Mouse (Mus musculus): ENCODE results near the gene Nrcam.

The Nrcam gene

GRCm38 (mm10) chr12:44481415-44481814, 152.7 kb downstream of the Nrcam start:
- ChIA-PET CTCF (no interaction called here), POLR2A (no interaction called here)

GRCm38 (mm10) chr12:44492759-44493479, 164.2 kb downstream of the Nrcam start:
- ChIA-PET POLR2A (no interaction called here), CTCF (interaction anchor here in 1 of 4 experiments (0.7 kb wide), 1 partner anchor 22 kb away, joined by 3 read pairs; no protein-coding TSS in a partner anchor)

GRCm38 (mm10) chr12:44497762-44498161, 169.1 kb downstream of the Nrcam start:
- ChIA-PET POLR2A (no interaction called here), CTCF (no interaction called here)

DNA sequence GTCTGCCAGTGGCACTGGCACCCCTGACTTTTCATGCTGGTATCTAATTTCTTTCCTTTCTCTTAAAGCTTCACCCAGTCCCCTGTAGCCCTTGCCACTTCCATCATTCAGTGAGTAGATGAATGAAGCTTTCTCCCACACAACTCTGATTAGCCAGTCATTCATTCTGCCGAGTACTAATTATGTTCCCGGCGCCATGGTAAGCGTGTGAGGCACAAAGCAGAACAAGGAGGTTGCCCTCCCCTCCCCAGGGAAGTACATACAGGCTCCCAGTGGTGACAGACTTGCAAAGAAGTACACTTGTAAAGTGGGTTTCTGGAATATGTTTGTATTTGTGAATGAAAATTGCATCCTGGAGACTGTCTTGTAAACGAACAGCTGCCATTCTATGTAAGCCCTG, 170.2 kb downstream of the Nrcam start:
- POLR2A ChIA-PET = no interaction called here
- CTCF ChIA-PET = no interaction called here

GRCm38 (mm10) chr12:44501807-44502487, 173.3 kb downstream of the Nrcam start:
- ChIA-PET POLR2A (no interaction called here), CTCF (no interaction called here)

- POLR2A ChIA-PET = no interaction called here
- CTCF ChIA-PET = no interaction called here
These were observed 175.1 kb downstream of the Nrcam start for GRCm38 (mm10) chr12:44503737-44504136.

DNA sequence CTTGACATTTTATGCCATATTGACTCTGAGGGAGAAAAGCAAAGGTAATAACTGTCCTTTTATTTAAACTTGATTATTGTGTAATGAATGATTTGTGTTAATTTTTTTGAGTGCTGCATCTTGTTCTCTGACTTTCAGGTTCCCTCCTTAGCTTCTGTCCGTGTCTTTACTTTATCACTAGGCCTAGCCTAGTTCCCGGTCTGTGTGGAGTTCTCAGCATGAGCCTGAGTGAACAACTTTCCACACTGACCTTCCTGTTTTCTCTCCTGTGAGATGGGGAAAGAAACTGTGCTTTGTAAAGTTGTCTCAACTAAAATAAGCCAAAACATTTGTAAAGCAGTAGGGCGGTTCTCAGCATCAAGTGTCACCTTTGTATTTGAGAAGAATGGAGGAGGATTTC, 179.9 kb downstream of the Nrcam start:
- POLR2A ChIA-PET = interaction anchor here in 1 of 4 experiments (0.7 kb wide), 1 partner anchor 39 kb away, joined by 3 read pairs; no protein-coding TSS in a partner anchor
- CTCF ChIA-PET = no interaction called here

GRCm38 (mm10) chr12:44509406-44510104, 180.9 kb downstream of the Nrcam start:
- POLR2A ChIA-PET = interaction anchor here in 1 of 4 experiments (0.7 kb wide), 1 partner anchor 39 kb away, joined by 3 read pairs; no protein-coding TSS in a partner anchor
- CTCF ChIA-PET = no interaction called here

DNA sequence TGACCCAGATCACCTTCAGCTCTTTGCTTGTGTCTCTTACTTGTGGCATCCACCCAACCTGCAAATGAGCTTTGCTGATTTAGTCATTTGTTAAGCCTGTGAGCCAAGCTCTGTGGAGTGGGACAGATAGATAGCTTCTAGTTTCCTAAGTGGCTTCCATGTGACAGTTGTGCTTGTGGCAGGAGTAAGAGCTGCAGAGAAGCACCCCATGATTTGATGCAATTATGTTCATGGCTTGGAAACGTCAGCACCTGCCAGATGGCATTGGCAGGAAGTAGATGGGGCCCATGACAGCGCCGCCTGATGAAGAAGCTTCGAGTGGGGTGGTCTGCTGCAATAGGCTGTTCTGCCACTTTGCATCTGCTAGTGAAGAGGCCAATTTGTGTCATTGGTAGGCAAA, 186.4 kb downstream of the Nrcam start:
- CTCF ChIA-PET = interaction anchor here in 1 of 4 experiments (0.8 to 1.0 kb wide), 2 partner anchors 13 to 22 kb away, joined by 3 read pairs; no protein-coding TSS in a partner anchor
- POLR2A ChIA-PET = no interaction called here

DNA sequence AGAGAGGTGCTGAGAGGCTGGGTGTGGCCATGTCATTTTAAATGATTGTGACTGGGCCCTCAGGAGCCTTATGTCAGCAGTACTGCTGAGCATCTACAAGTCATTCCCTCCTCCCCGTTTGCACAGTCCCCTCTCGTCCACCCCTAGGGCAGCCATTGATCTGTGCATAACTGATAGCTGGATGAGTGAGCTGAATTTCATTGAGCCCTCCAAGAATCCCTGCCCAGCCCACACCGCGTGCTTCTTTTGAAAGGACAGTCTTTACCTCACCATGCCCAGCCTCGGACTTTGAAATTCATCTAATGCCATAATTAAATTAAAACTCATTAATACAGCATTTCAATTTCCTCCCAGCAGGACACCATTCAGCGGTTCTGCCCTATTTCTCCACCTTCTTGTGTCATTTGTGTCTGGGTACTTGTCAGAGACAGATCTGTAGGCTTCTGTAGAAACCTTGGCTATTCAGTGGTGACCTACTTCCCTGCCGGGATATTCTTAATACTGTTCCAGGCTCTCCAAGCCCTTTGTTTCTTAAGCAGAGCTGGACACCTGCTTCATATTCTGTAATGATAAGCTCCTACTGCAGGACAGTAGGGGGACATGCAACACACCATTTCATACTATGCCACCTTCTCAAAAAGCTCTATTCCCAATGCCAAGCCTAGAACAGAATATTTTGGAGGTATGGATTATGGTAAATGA, 190.9 kb downstream of the Nrcam start:
- POLR2A ChIA-PET = no interaction called here

DNA sequence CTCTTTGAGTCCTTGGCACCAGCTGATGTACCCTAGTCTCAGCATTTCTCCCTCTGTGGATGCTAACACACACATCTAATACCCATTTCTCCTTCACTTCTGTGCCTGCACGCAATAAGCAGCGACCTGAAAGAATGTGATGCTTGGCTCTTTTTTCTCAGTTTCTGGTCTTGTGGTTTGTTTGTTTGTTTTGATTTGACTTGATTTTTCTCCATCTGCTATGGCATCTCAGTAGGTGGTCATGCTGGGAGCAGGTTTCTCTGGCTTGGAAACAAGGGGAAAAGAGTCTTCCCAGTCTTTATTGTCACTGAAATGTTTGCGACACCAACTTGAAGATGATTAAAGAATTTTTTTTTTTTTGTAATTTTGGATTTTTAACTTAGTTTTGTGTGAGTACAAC, 192.8 kb downstream of the Nrcam start:
- ChIA-PET CTCF (no interaction called here), POLR2A (no interaction called here)

More for the DNA sequence above, 190.9 kb downstream of the Nrcam start:
- CTCF ChIA-PET = no interaction called here

DNA sequence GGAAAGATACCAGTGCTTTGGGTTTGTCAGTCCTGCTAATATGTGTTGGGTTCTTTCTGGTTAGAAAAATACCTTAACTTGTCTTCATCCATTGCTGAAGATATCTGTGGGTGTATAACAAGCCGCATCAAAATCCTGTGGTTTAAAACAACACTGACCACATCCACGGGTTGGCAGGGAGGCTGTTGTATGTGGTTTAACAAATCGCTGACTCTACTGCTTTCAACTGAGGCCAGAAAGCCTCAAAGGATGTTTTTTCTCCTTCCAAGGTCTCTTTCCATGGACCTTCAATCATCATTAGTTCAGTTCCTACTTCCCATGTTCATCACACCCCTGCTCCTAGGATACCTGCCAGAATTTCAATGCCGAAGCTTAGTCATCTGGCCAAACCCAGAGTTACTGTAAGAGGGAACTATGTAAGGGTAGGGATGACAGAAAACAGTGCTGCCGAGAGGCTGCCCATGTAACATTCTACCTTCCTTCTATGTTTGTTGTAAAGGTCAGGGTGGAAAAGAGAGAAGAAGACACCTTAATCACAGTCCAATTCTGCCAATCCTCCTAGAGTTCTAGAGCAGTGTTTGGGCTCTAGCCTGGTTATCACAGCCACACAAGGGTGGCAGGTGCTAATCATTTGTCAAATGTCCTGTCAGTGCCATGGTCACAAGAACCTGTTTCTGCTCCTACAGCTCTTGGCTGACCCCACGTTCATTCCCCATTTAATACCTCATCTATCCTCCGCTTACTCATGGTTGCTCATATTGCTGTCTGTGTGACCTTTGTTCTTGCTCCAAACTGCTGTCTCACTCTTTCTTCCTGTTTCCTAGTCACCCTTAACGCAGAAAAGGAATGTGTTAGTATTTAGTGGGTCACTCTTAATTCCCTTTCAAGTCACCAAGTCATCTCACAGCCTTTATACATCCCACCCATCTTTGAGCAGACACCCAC, 196.2 kb downstream of the Nrcam start:
- ChIA-PET POLR2A (no interaction called here), CTCF (no interaction called here)

DNA sequence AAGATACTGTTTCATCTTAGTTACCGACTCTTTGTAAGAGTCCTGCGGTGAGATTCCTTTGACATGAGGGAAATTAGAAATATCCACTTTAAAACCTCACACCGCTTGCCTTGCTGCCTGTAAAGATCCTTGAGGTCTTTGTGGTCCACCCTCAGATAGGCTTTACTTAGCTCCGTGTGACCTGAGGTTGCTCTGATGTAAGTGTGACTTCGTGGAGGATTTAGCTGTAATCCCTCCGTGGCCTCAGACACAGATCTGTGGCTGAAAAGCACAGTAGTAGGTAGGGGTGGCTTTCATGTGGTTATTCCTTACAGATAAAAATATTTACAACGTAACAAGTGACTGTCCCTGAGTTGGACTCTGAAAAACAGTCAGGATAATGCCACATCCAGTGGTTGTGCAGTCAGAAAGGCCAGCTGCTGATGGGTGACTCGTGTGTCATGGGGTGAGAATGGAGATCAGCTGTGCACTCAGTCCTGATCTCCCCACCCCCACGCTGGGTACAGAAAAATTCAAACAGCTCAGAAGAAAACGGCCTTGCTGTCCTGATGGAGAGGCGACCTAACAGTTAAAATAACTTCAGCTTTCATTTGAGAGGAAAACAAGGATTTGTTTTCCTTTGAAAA, 199.8 kb downstream of the Nrcam start:
- CTCF ChIA-PET = interaction anchor here in 2 of 4 experiments (0.6 to 0.8 kb wide), 4 partner anchors 14 to 554 kb away, joined by 3 to 5 read pairs (median 3); no protein-coding TSS in a partner anchor
- POLR2A ChIA-PET = no interaction called here

DNA sequence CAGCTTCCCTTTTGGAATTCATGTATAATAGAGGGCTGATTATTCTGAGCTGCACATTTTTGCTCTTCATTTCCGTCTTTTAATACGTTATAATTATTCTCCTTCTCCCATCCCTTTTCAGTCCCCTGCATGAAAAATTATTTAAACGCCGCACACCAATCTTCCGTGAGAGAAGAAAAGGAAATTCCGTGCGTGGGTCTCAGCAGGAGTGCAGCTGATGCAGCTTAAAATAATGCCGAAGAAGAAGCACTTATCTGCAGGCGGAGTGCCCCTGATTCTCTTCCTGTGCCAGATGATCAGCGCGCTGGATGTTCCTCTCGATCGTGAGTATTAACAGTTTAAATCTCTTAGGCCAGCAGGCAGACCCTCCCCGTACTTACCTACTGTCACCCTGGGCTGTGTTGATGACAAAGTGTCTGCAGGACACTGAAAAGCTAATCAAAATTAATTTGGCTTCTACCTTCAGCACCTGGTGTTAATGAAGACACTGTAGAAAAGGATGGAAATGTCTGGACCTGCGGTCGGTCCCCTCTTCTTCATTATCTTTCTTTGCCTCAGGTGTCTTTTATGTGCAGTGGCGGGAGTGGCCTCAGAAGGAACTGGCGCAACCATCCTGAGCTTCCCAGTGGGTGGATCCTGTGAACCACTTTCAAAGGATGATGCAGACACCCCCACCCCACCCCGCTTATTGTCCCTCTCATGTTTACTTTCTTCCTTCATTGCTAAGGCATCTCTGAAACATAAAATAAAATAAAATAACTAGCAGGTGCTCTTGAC, 203.8 kb downstream of the Nrcam start:
- POLR2A ChIA-PET = no interaction called here
- CTCF ChIA-PET = no interaction called here

- POLR2A ChIA-PET = interaction anchor here in 1 of 4 experiments (0.9 kb wide), 1 partner anchor 17 kb away, joined by 6 read pairs; no protein-coding TSS in a partner anchor
- CTCF ChIA-PET = no interaction called here
These were observed 205.5 kb downstream of the Nrcam start for GRCm38 (mm10) chr12:44534100-44534633.

DNA sequence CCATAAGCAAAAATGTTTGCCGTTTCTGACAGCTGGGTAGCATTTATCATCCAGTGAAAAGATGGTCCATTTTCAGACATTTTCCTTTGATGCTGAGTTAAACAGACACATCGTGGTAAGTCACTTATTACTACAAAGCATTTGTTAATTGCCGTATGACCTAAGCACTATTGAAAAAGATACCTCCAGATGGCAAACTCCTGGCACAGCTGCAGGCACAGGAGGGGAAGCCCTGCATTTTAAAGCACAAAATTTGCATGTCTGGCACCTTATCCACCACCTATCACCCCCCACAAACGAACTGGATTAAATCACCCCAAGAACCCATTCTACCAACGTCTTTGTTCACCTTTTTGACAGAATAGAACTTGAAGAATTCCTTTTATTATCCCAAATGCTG, 206.9 kb downstream of the Nrcam start:
- POLR2A ChIA-PET = interaction anchor here in 2 of 4 experiments (1.7 kb wide), 2 partner anchors 10 to 267 kb away, joined by 5 read pairs; no protein-coding TSS in a partner anchor
- CTCF ChIA-PET = no interaction called here

- POLR2A ChIA-PET = interaction anchor here in 2 of 4 experiments (0.6 to 1.0 kb wide), 2 partner anchors 39 to 341 kb away, joined by 3 to 4 read pairs; no protein-coding TSS in a partner anchor
- CTCF ChIA-PET = interaction anchor here in 3 of 4 experiments (0.6 to 1.7 kb wide), 7 partner anchors 20 to 279 kb away, joined by 3 to 6 read pairs (median 4); no protein-coding TSS in a partner anchor
These were observed 219.2 kb downstream of the Nrcam start for GRCm38 (mm10) chr12:44547721-44548369.

Measured in embryonic stem cell, embryonic (primary cell).